Mouse (Mus musculus): ENCODE data around the gene Xaf1.
"Not testable (repeated sequence)": the region's sequence is repeated elsewhere in the genome, so short reads cannot be mapped to it uniquely, and the experiment has no call there.

Xaf1 gene

DNA sequence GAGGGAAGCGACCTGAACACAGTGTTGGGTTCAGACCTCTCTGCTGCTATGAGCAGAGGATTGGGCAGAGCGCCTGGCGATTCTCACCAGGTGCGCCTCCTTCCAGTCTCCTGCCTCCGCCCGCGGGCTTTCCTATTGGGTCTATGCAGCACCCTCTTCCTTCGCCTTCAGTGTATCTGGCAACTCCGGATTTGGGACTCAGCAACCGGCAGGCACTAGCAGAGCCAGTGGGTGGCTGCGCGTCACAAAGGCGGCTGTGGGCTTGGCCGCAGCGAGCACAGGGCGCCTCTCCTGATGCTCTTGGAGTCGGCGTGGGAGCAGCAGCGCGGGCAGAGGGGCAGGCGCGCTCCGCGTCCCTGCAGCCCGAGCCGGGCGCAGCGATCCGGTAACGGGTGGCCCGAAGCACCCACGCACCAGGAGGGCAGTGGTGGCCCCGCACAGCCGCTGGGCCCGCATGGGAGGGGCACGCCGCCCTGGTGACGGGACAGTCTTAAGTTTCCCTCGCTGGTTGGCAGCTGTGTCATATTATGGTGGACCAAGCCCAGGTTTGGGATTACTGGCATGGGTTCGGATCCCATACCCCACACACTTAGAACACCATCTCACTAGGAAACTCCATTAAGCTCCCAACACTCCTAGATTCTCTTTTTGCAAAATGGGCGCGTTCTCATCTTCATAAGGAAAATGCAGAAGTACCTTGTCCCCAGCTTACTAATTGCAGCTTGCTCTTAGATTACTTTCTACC, 12.9 kb downstream of the Xaf1 start, which contains the start of gene Fbxo39:
Gene Fbxo39 (plus strand): TSS at position 294 of the 745 bp plus-strand sequence.
- no peak for DNase-seq

DNA sequence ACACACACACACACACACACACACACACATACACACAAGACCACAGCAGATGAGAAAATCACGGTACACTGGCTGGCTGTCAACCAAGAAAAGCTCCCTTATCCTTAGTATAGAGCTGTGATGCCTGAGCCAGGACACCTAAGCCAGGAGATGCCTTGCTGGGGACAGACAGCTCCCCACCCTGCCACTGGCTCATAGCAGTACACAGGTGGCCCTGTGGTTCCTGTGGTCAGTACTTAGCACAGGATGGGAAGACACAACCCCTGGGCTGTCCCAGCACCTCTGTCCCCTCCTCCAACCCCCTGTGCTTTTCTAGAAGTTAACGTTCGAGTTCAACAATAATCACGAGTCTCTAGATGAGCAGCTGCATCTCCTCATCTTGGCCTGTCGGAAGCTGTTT, 16.6 kb downstream of the Xaf1 start:
- DNase-seq: no peak

DNA sequence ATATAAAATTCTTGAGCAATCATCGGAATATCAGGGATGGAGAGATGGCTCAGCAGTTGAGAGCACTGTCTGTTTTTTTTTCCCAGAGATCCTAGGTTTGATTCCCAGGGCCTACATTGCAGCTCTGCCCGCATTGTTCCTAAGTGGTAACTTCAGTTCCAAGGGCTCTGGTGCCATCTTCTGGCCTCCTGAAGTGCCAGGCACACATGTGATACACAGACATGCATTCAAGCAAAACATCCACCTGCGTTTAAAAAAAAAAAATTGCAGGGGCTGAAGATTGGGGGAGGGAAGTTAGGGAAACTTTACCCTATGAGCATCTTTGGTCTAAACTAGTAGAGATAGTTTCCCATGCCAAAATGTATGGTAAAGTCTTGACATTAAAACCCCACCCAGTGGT, 23.0 kb downstream of the Xaf1 start:
- DNase-seq: no peak

DNA sequence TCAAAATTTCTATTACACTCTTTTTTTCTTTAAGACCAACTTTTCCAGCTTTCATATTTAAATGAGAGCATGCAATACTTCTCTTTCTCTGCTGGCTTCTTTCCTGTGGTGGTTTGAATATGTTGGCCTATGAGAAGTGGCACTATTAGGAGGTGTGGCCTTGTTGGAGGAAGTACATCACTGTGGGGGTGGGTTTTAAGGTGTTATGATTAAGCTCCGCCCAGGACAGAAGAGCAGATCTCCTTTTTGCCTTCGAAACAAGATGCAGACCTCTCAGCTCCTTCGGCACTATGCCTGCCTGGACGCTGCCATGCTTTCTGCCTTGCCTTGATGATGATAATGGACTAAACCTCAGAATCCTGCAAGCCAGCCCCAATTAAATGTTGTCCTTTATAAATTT, 24.3 kb downstream of the Xaf1 start:
- DNase-seq: no peak

DNA sequence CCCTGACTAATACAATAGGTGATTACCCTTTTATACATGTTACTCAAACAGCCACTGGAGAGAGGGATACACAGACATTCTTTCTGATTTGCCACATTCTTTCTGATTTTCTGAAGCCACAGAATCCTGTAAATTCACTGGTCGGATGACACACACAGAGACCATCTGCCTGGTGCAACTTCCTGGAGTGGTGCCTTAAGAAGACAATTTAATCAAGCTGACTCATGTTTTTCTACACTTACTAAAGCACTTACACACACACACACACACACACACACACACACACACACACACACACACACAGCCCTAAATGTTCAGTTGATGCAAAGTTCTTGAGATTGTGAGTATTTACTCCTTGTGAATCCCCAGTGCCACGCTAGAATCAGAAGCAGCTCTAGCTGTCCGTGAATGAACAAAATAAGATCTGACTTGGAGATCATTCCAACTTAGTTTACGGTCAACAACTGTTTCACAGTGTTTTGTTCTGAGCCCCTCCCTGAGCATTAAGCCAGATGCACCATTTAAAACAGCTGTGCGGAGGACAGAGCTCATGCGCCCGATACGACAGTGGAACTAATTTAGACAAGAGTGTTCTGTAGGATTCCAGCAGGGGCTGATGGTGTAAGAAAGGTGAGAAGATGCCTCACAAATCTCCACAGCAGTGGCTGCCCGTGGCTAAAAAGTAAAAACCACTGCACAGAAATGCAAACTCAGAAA, 31.7 kb downstream of the Xaf1 start:
- no peak for DNase-seq

DNA sequence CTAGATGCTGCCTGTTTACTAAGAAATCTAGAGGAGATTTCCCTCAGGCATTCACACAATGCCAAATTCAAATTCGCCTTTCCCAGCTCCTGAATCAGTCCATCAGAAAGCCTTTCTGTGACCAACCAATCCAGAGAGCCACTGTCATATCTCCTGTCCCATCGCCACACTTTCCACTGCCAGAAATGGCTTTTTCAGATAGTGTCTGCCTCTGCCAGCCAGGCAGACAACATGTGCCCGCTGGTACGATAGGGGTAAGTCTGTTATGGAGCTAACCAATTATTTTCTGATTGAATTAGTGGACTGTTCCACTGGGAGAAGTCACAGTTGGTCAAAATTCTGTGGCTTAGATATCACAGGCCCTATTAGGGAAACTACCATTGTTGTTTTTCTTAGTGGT, 33.2 kb downstream of the Xaf1 start:
- DNase-seq: no peak

DNA sequence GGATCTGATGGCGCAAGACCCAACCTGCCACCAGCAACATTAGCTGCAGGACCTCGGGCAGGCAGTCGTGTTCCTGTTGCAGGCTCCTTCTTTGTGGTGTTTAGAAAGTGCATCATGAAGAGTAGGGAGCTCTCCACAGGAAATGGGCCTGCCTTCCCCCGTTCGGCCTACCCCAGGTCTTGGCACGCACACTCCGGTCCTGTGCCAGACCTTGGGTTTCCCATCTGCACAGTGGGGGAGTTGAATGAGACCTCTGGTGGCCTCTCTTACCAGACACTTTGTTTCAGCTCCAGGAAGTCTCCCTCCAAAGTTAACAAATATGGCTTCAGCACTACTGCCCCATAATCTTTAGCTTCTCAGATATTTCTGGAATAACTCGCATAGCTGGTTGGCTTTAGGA, 35.3 kb downstream of the Xaf1 start:
- DNase-seq: no peak

DNA sequence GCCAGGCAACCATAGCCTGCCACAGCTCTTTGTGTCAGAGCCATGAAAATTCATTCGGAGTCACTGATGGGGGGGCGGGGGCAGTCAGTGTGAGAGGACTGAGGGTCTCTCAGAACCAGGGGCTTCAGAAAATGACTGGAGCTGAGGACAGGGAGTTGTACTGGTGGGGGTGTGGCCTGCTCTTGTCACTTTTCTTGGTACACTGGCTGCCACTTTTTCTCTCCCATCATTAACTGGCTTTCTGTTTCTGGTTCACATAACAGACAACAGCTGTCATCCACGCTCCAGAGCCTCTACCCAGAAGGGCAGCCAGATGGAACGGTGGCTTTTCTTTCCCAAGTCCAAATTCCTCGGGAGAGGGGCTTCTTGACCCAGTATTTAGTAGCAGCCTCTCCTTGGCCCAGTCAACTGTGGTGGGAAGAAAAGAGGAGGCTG, 37.0 kb downstream of the Xaf1 start:
- no peak for DNase-seq

DNA sequence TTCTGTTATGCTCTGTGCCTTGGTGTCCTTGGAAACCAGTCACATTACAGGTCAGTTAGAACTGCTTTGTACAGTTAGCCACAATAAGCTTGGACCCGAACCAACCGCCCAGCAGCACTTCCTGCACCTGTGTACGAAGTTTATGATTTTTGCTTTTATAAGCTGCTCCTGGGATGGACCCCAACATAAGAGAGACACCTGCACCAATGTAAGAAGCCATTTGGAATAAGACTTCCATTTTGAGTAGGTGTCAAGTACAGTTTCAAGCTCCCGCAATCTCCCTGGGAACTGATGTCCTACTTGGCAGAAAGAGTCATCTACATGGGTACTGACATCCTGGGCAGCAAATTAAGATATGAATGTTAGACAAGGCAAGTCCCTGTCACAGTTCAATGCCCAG, 38.3 kb downstream of the Xaf1 start:
- no peak for DNase-seq

DNA sequence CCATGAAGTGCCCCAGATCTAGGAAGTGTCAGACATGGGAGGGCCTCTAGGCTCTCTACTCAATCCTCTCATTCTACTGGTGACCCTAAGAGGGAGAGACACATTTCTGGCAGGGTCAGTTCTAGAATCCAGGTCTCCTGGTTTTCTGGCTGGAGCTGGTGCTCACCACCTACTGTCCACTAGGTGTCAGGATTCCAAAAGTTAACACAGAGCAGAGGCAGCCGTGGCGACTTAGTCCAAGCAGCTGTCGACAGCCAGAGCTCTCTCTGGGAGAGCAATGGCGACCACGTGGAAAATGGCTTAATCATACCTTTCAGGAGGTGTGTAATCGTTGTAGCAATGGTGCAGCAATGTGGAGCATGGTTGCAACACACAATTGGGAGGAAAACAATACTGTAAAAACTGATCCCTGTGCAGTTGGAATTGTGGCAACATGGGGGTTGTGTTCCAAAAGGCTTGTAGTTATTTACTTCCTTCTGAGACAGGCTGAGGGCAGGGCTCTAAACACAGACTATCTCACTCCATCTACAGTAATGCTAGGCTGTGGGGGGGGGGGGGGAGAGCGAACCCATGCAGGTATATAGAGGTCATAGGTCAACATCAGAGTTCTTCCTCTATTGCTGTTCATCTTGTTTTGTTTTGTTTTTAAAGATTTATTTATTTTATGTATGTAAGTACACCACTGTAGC, 41.3 kb downstream of the Xaf1 start:
- peak; percentile 64 to 65 for DNase-seq

DNA sequence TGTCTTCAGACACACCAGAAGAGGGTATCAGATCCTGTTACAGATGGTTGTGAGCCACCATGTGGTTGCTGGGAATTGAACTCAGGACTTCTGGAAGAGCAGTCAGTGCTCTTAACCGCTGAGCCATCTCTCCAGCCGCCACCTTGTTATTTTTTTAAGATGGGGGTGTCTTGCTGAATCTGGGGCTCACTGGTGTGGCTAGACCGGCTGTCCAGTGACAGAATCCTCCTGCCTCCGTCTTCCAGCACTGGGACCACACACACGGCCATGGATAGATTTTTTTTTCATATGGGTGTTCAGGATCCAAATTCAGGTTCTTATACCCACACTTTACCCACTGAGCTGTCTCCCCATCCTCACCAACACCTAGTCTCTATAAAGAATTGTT, 41.8 kb downstream of the Xaf1 start:
- not testable (repeated sequence) for DNase-seq

DNA sequence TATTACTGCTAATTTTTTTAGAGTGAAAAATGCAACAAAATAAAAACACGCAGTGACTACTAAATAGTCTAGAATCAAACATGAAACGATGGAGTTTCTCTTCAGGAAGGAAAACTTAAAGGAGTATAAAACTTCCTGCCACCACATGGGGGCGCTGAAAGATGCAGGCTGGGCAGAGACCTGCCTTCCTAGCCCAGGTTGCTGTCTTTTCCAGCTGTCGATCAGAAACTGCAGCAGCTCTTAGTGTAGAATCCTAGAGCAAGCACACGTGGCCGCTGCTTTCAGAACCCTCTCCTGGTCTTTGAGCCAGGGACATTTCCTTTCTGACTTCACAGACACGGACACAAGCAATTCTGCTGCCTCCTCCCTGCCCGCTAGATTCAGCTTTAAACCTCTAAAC, 42.5 kb downstream of the Xaf1 start:
- DNase-seq: peak; percentile 40 to 47

DNA sequence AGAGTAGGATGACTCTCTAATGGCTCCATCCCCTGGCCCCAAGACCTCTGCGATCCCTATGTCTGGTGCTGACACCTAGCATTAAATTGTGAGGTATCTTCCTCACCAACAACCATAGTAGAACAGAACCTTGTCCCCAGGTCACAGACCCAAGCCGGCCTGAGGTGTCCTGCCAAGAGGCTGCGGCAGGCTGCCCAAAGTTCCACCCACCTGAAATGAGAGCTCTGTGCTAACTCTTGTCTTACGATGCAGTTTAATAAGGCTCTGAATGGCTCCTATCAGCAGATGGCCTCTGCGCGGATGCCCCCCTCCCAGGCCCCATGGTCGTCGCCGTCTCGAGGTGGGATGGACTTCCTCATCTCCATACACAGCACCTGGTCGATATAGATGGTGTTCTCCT, 43.1 kb downstream of the Xaf1 start:
- DNase-seq: no peak

DNA sequence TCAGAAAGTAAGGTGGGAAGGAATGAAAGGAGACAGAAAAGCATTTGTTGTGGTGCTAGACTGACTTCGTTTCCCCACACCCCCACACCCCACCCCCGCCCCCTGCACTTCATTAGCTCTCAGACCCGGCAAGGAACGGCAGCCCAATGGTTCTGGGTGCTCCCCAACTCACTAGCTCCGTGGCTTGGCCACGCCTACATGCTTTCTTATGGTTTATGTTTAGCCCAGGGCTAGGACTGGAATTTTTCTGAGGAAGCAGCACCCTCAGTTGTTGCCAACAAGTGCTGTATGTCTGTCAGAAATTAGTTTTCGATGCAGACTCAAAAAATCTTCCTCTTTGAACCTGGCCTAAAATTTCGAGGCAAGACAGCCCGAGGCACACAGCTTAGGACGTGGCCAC, 47.1 kb downstream of the Xaf1 start:
- DNase-seq: no peak

DNA sequence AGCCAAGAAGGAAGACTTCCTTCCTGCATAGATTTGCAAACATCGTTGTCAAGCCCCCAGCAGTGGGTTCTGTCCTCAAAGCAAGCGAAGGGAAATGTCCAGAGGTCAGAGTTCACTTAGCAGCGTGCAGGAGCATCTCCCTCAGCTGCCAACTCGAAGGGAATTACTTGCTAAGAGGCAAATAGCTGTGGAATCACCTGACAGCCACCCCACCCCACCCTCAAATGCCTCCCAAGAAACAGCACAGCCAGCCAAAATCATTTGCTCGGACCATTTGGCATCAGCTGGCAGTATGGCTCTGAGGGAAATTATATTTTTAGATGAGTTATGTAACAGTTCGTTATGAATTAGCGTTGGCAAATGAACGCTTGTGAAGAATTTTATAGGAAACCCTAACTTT, 47.6 kb downstream of the Xaf1 start:
- DNase-seq: peak; percentile 53 to 71

DNA sequence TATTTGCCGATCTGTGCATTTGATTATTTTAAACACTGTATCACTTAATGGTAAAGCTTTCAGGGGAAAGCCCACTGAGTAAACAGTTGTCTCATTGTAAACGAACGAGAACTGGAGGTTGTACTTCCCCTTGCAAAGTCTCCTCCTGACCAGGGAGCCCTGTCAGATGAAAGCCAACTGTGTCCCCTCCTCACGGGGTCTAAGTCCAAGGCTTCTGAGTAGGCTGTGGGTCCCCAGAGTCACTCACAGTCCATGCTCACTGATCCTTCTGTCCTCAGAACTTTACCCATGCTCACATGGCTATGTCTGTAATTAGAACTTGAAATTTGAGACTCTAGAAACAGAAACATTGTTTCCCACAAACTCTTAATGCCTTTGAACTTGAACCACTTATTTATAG, 48.2 kb downstream of the Xaf1 start:
- no peak for DNase-seq

DNA sequence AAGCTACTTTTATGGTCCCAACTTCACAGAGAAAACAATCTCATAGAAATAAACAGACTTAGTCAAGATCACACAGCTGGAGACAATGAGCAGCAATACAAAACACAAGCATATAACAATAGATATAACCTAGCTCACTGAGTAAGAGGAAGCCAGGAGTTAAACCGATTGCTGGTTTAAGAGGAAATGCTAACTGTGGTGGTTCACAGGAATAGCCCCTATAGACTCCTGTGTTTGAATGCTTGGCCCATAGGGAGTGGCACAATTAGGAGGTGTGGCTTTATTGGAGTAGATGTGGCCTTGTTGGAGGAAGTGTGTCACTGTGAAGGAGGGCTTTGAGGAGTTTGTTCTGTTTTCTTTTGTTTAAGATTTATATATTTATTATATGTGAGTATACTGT, 50.8 kb downstream of the Xaf1 start:
- no peak for DNase-seq

DNA sequence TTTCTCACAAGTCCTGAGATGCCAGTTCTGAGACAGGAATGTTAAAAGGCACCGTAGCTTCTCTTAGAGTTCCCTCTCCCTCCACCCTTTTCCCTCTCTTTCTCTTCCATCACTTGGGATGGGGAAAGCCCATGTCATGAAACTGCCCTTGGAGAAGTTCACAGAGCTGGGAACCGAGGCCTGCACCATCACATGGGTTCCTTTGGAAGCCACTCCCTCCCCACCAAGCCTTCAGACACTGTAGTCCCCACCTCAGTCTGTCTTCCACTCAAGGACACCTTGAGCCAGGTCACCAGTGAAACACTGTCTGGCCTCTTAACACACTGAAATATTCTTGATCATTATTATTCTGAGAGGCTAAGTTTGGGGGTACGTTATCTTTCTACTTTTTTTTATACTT, 51.8 kb downstream of the Xaf1 start:
- no peak for DNase-seq

DNA sequence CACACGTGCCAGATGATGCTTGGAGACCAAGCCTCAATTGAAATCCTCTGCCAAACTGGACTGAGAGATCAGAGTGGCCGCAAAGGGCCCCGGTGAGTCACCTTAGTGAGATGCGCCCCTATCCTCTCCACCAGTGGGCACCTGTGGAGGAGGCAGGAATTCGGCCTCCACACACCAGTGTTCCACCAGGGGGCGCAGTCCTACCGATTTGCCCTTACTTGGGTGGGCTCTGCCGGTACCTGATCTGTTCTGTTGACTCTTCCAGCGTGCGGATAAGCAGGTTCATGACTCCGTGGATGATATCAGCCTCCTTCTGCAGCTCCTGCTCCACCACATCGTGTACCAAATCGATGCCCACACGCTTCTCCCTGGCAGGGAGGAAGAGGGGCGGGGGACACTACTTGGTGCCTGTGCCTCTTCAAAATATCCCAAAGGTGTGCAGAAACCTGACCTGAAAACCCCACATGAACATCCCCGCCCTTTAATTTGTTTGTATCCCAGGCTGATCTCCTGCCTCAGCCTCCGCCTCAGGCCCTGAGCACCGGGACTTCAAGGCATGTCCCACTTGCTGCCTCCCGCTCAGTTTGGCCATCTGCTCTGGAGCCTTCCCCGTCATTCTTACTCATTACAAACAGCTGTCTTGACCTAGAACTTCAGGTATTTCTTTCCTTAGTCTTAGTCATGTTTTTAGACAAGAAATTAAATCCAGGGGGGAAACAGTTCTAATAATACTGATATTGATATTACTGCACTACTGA, 53.7 kb downstream of the Xaf1 start:
- DNase-seq: peak; percentile 44 to 61

DNA sequence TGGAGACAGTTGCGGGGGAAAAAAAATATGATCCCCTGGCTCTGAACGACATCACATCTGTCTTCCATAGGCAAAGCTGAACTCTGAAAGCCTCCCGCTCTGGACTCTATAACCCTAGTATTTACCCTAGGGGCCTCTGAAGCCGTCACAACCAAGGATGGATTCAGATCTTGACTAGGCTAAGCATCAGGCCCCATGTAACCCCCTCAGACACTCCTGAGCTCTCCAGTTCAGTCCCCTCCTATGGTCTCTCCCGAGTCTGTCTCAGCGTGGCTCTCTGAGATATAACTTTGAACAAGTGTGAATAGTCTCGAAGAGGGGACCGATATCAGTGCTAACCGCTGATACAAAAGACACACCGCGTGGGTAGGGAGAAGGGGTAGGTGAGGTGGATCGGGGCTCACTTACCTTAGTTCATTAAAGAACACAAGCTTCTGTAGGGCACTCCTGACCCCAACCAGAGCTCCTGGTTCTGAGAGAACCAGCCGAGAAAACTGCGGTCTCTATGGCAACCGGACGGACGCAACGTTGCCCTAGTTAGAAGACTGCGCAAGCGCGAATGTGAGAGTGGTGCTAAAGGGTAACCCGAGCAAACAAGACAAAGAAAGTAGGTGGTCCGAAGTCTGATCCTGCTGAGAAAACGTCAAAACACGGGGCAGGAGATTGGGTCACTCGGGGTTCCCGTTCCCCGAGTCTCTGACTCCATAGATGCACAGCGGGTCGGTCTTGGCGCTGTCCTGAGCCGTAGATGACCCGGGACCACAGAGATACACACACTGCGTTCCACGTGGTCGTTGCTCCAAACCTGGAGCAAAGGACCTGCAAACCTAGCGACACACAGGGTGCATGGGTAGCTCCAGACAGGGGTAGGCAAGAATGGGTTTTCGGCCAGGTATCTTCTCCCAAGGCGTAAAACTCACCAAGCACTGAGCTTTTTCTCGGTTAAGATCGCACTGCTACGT, 60.2 kb downstream of the Xaf1 start:
- DNase-seq: peak; percentile 57 to 60

DNA sequence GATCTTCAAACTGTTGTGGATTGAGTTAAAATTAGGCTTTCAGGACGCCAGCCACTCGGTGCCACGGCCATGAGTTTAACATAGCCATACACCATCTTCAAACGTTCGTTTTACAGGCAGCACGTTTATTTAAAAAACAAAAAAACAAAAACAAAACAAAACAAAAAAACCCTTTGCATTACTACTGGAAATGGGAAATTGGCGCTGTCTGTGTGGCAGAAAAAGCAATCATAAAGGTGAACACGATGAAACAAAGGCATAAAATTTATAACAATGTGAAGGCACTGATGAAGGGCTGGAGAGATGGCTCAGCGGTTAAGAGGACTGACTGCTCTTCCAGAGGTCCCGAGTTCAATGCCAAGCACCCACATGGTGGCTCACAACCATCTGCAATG, 60.9 kb downstream of the Xaf1 start, which contains the start of gene Tekt1:
Gene Tekt1 (minus strand): TSS at position 96 of the 395 bp plus-strand sequence.
- DNase-seq: no peak

All from cerebellum, adult 18-20 months (tissue).